ENCODE assay signal across 19 mouse cellular contexts in genomic region chr4:102887770-102888689, GRCm38 (mm10).
A peak's percentile ranks its signal among the peaks of the same experiment; 100 is the strongest.
DNase-seq lines count a peak whose midpoint lies in the region; ATAC-seq lines count a peak whose summit lies in the region.
"Had no signal": no experiment of that assay in that cellular context is flagged by ENCODE, and none has a peak within 500 bp of the region (broad histone marks: within the 10 kb centered on the region; RNA-seq: fewer than 3 reads in every experiment).

No protein-coding gene starts in this region.

- no peaks in the 10 kb centered on the region for H3K36me3 ChIP-seq in forebrain, embryonic 11.5 days (ENCODE audit: control insufficient read depth, insufficient read depth, low read length)
- H3K36me3 ChIP-seq in midbrain, embryonic 11.5 days (ENCODE audit: control insufficient read depth, insufficient read depth, low read length), result no peaks in the 10 kb centered on the region
- H3K36me3 ChIP-seq: heart, embryonic 12.5 days; liver, embryonic 12.5 days; lung, embryonic 15.5 days had no signal

- DNase-seq in layer of hippocampus, adult 18-20 months (ENCODE audit: low spot score in 2 of 2), result peak; percentile 85 to 92
- peak; percentile 64 to 78 for DNase-seq in left cerebral cortex, adult 18-20 months (ENCODE audit: low spot score in 2 of 2)
- DNase-seq in right cerebral cortex, postnatal 10 days (ENCODE audit: low spot score in 2 of 2), result peak; percentile 53 to 70
- no peak for DNase-seq in forebrain, embryonic 11.5 days (ENCODE audit: low spot score)
- no peak for DNase-seq in cerebellum, postnatal 25 days
- no peak for DNase-seq in midbrain, embryonic 11.5 days (ENCODE audit: low spot score, missing footprints)
- DNase-seq in cerebellum, adult 8-10 months, result no peak
- DNase-seq: B cell, adult 2 months; cerebellum, adult 18-20 months; embryo, embryonic 11 days; heart, postnatal 36 days; kidney, adult 9 months; thymus, postnatal 4 days had no signal

- ATAC-seq in frontal cortex, adult (ENCODE audit: low TSS enrichment), result peak; percentile 77
- no peak for ATAC-seq in forebrain, embryonic 11.5 days (replicated peaks; ENCODE audit: low FRiP score)
- no peak for ATAC-seq in midbrain, embryonic 11.5 days (ENCODE audit: low FRiP score)
- ATAC-seq: forebrain, embryonic 16.5 days; liver, embryonic 12.5 days; midbrain, embryonic 16.5 days had no signal

- H3K4me3 ChIP-seq in forebrain, embryonic 11.5 days (ENCODE audit: low read depth, low read length), result no peak overlapping the region
- H3K4me3 ChIP-seq in midbrain, embryonic 11.5 days (ENCODE audit: low read depth, low read length), result no peak overlapping the region
- H3K4me3 ChIP-seq: heart, embryonic 12.5 days; liver, embryonic 12.5 days; lung, embryonic 15.5 days had no signal

- H3K4me1 ChIP-seq in forebrain, embryonic 11.5 days (replicated peaks; ENCODE audit: control insufficient read depth, insufficient read depth, low read length), result no peaks in the 10 kb centered on the region
- H3K4me1 ChIP-seq in midbrain, embryonic 11.5 days (ENCODE audit: control insufficient read depth, insufficient read depth, low read length), result no peaks in the 10 kb centered on the region
- H3K4me1 ChIP-seq: heart, embryonic 12.5 days; liver, embryonic 12.5 days; lung, embryonic 15.5 days had no signal

- H3K9me3 ChIP-seq in forebrain, embryonic 11.5 days (ENCODE audit: control insufficient read depth, low read length), result no peaks in the 10 kb centered on the region
- no peaks in the 10 kb centered on the region for H3K9me3 ChIP-seq in midbrain, embryonic 11.5 days (ENCODE audit: control insufficient read depth, low read length)
- H3K9me3 ChIP-seq: lung, embryonic 15.5 days had no signal

- H3K9ac ChIP-seq in forebrain, embryonic 11.5 days (ENCODE audit: low read length), result no peak overlapping the region
- H3K9ac ChIP-seq in midbrain, embryonic 11.5 days (ENCODE audit: low read length), result no peak overlapping the region
- H3K9ac ChIP-seq: heart, embryonic 12.5 days; liver, embryonic 12.5 days; lung, embryonic 15.5 days had no signal

- H3K27ac ChIP-seq in forebrain, embryonic 11.5 days (ENCODE audit: low read depth, low read length), result no peak overlapping the region
- no peak overlapping the region for H3K27ac ChIP-seq in midbrain, embryonic 11.5 days (ENCODE audit: low read depth, low read length)
- H3K27ac ChIP-seq: liver, embryonic 12.5 days; lung, embryonic 15.5 days had no signal

- H3K4me2 ChIP-seq in forebrain, embryonic 11.5 days (ENCODE audit: low read depth, low read length, severe bottlenecking), result no peak overlapping the region
- H3K4me2 ChIP-seq in midbrain, embryonic 11.5 days, result no peak overlapping the region
- H3K4me2 ChIP-seq: heart, embryonic 12.5 days; liver, embryonic 12.5 days; lung, embryonic 15.5 days had no signal

- H3K27me3 ChIP-seq in forebrain, embryonic 11.5 days (ENCODE audit: control insufficient read depth, insufficient read depth, low read length), result no peaks in the 10 kb centered on the region
- no peaks in the 10 kb centered on the region for H3K27me3 ChIP-seq in midbrain, embryonic 11.5 days (ENCODE audit: control insufficient read depth, insufficient read depth, low read length)
- H3K27me3 ChIP-seq: heart, embryonic 12.5 days; liver, embryonic 12.5 days; lung, embryonic 15.5 days had no signal

- 88% methylated on average over 14 of the region's 14 CpGs for WGBS in forebrain, embryonic 11.5 days
- 89% methylated on average over 14 of the region's 14 CpGs for WGBS in midbrain, embryonic 11.5 days

Comparison
In these comparisons a context has a peak if more than half of its experiments do, and no peak if none do; other contexts are left out.
1. DNase-seq: peak in layer of hippocampus, adult 18-20 months (2 of 2), left cerebral cortex, adult 18-20 months (2 of 2) and right cerebral cortex, postnatal 10 days (2 of 2); none in forebrain, embryonic 11.5 days (single experiment), cerebellum, postnatal 25 days (0 of 2), midbrain, embryonic 11.5 days (single experiment) and cerebellum, adult 8-10 months (single experiment).